Mouse (Mus musculus) E14TG2a.4 (cell line): ENCODE results near the gene Zswim5.

Source experiments
- H3K27me3 ChIP-seq: 2 replicates; pipeline ENCODE4 v1.6.1; 2014; ENCODE audit warnings: low read length, control low read depth; ENCODE audit not compliant: insufficient read depth
- H3K36me3 ChIP-seq: 2 replicates; pipeline ENCODE4 v1.6.1; 2014; ENCODE audit warnings: low read length, control low read depth; ENCODE audit not compliant: insufficient read depth
- H3K4me1 ChIP-seq: replicated peaks from 2 replicates; pipeline ENCODE4 v1.6.1; 2014; ENCODE audit warnings: low read depth, low read length, control low read depth
- H3K4me3 ChIP-seq: replicated peaks from 2 replicates; pipeline ENCODE4 v1.5.1; 2014; ENCODE audit warnings: mild to moderate bottlenecking, low read length
- H3K9me3 ChIP-seq: 2 replicates; pipeline ENCODE4 v1.6.1; 2014; ENCODE audit warnings: low read length, control low read depth
- CTCF ChIP-seq: conservative IDR thresholded peaks from 2 replicates; pipeline ENCODE4 v1.5.1; 2014; ENCODE audit warnings: low read length
- NANOG ChIP-seq: IDR thresholded peaks from 2 replicates; pipeline ENCODE4 v1.6.1; 2014; ENCODE audit warnings: borderline replicate concordance, low read length, mixed read lengths
- POU5F1 ChIP-seq: IDR thresholded peaks from 2 replicates; pipeline ENCODE4 v1.6.1; 2014; ENCODE audit warnings: low read length, borderline replicate concordance

Gene Zswim5

DNA sequence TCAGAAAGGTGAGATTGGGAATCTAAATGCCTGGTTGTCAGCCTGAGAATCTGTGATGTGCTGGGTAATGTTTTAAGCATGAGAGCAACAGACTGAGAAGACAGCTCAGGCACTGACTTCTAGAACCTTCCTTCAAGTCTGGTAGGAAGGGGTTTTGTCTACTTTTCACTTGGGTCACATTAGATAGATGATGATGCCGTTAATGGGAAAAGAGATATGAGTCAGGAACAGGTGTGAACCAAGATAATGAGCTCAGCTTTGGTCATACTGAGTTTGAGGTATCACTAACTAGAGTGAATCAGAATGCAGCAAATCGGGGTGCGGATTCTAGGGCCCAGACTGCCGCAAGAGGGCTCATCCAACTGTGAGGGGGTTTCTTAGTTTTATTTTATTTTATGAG is 146.3 kb downstream of the Zswim5 start:
- H3K27me3 ChIP-seq, result no peaks in the 10 kb centered on the region
- H3K4me1 ChIP-seq, result peaks cover 33% of the 10 kb centered on the region
- TF ChIP-seq NANOG (no peak), POU5F1 (no peak), CTCF (no peak)
- no peaks in the 10 kb centered on the region for H3K9me3 ChIP-seq
- peaks cover 73% of the 10 kb centered on the region for H3K36me3 ChIP-seq
- H3K4me3 ChIP-seq, result no peak overlapping the region

DNA sequence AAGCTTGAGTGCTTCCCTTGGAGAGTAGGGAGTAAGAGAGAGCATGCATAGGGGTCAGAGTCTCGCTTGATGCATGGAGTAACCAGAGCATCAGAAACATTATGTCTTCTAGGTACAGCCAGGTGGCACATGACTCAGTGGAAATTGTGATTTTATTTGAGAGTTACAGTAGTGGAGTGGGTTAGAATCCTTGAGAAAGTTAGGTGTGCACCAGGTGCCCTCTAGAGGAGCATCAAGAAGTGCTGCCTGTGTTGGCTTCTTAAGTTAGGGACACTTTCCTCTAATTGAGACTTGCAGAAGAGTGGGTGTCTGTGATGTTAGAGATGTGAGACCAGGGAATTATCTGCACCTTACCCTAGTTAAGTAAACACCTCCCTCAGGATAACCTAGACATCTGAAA is 153.9 kb downstream of the Zswim5 start:
- peaks cover 81% of the 10 kb centered on the region for H3K36me3 ChIP-seq
- H3K9me3 ChIP-seq, result no peaks in the 10 kb centered on the region
- TF ChIP-seq CTCF (no peak), NANOG (no peak), POU5F1 (no peak)
- H3K27me3 ChIP-seq, result no peaks in the 10 kb centered on the region
- H3K4me1 ChIP-seq, result peaks cover 9% of the 10 kb centered on the region
- H3K4me3 ChIP-seq, result no peak overlapping the region
